Mouse (Mus musculus): ENCODE measurements at regions not wholly inside any gene's neighbourhood (a gene's known extent, or its start where the extent isn't known, plus 50 kb on each side); places are given as distances from the start of the nearest gene placed in this dataset.

DNA sequence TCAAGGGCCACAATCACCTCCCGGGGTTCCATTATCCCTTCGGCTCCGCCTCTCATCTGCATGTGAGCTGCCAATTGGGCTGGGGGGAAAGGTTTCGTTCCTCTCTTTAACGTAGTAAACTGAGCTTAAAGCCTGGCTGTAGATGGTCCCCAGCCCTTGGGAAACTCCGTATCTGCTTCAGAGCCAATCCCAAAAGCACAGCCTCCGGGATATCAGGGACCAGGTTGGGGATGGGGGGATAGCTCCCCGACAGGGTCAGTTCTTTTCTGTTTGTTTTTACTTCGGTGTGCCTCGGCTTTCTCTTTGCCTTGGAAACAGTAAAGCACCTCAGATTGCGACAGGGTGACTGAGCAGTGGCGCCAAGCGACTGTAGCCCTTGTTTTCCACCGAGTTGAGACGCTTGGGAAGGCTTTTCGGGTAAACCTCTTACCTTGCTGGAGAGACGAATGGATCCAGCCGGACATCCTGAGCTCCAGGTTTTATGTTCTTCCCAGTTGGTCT, 64.5 kb downstream of the Tfap2c start:
- peak; percentile 16 for DNase-seq (ENCODE audit: inconsistent ontology term)

DNA sequence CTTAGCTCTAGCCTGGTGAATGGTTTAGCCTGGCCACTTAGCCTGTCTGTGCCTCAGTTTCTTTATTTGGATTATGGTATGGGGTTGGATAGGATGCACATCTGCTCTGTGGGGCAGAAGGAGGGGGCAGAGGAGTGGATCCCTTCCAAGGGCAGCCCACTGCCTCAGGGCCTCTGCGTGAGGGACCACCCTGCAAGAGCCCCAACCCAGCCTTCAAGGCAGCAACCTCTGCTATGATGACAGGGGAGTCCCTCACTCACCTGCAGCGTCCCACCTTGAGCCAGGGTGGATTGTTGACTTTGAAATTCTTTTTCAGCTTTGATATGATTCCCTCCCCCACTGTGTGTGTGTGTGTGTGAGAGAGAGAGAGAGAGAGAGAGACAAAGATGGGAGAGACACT, 65.8 kb downstream of the Tfap2c start:
- DNase-seq (ENCODE audit: inconsistent ontology term), result no peak

DNA sequence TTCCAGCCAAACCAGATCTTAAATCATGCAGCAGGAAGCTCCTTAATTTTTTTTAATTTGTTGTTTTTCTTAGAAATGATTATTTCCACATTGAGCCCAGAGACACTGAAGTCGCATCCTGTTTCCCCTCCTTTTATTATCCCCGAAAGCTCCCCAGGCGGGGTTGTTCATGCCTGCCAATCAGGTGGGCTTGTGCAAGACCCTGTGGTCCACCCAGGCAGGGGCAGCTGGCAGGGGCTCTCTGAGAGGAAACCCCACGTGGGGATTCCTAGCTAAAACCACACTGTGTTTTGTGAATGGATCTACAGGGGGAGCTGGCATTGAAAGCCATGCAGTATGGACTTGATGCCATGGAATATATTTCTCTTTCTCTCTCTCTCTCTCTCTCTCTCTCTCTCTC, 66.2 kb downstream of the Tfap2c start:
- no peak for DNase-seq (ENCODE audit: inconsistent ontology term)

DNA sequence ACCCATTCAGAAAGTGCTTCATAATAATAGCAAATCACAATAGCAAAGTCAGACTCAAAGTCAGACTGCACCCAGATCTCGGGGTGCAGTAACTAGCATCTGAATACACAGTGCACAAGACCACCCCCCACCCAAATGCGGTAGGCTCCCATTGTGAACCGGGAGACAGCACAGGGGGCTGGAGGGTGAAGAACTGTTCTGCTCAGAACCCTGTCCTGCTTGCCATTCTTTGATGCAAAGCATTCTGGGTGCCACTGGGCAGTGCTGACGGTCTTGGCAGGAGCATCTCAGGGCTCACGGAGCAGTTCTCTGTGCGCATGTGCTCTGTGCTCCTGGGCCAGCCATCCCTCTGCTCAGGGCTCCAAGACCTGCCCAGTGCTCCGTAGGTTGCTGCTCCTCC, 69.8 kb downstream of the Tfap2c start:
- DNase-seq (ENCODE audit: inconsistent ontology term), result no peak

DNA sequence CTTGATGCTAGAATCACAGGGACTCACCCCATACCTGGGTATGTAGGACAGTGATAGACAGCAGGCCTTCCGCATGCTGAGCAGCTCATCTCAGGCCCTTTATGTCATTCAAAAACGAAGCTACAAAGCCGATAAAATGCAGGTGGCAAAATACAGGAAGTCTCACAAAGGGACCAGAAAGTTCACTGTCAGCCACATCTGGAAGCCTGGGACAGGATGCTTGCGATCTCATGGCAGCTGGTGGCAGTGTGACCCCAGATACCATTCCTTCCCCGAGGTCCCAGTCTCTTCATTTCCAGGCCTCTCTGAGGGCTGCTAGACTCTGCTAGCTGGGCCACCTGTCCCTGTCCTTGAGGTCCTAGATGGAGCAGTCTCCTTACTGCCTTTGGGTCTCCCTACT, 70.6 kb downstream of the Tfap2c start:
- no peak for DNase-seq (ENCODE audit: inconsistent ontology term)

DNA sequence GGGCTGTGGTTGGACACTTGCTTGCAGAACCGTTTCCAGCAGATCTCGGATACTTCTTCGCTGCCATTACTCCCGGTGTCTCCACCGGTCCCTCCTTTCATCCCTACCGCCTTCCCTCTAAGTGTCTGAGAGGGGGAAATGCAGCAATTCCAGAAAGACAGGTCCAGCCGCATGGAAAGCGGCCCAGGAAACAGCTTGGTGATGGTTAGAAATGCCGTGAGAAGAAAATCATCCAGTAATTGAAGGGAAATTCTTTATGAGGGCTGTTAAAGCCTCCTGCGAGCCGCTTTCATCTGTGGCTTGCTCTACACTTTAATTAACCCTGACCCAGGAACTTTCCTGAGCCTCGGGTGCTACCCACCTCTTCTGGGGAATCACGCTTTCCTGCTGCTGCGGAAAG, 74.3 kb downstream of the Tfap2c start:
- no peak for DNase-seq (ENCODE audit: inconsistent ontology term)

DNA sequence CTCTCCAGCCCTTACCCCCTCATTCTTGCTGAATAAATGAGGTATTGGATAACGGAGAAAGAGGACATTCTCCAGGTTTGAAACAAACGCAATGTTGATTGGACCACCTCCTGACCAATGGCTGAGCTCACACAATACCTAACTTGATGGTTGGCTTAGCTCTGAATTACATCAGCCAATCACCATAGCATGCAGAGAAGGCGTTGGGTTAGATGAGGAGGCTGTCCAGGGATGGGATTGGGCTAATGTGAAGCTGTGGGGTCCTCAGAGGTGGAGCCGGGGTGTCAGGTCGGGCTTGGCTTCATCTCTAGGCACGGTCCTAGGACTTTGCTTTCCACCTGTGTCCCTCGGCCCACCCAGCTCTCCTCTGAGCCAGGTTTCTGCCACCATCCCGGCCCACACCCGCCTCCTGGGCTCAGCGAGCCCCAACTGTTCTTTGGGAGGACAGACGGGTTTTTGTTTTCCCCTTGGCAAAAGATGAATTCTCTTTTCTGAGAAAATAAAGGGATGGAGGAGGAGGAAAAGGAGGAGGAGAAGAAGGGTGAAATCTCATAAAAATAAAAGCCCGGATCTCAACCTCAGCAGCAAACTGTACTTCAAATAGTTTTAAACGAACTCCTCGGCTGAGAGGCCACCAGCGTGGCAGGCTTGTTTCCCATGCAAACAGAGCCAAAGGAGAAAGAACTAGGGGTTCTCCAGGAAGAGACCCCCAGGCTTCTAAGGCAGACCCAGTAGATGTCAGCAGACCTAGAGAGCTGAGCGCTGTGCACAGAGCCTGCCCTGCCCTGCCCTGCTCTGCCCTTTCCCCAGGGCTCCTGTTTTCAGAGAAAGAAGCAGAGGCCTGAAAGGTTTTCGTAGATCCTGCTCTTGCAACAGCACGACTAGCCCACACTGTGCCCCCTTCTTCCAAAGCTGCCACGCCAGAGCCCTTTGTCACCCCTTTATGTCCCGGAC, 78.2 kb downstream of the Tfap2c start:
- no peak for DNase-seq (ENCODE audit: inconsistent ontology term)

DNA sequence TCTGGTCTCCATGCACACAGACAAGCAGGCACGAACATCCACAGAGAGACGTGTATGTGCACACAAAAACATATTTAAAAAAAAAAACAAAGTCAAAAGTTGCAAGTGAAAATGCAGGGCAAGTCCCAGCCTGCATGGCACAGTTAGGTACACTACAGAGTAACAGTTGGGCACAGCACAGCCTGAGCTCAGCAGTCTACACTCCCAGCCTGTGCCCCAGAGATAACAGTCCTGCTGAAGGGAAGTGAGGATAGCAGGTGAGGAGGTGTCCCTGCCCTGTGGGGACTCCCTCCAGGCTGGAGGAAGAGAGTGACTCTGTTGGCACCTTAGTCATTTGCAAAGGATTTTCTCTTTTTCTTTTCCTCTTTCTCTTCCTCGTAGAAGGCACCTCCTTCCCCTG, 80.9 kb downstream of the Tfap2c start:
- no peak for DNase-seq (ENCODE audit: inconsistent ontology term)

DNA sequence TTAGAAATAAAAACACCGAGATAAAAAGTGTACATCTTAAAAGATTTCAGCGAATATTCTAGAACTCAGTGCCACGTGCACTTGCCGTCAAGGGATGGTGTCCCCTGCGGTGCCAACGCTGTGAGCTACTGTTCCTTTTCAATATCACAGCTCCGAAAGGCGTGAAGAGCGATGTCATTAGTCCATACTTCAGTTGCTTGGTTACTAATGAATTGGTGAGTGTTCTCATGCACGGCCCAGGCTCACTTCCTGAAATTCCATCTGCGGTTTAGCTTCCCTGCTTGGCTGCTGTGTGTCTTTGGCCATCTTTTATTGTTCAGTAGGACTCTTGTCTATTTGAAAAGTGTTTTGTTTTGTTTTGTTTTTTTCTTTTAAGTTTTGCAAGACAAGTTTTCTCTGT, 93.2 kb downstream of the Tfap2c start:
- peak; percentile 74 for DNase-seq (ENCODE audit: inconsistent ontology term)

DNA sequence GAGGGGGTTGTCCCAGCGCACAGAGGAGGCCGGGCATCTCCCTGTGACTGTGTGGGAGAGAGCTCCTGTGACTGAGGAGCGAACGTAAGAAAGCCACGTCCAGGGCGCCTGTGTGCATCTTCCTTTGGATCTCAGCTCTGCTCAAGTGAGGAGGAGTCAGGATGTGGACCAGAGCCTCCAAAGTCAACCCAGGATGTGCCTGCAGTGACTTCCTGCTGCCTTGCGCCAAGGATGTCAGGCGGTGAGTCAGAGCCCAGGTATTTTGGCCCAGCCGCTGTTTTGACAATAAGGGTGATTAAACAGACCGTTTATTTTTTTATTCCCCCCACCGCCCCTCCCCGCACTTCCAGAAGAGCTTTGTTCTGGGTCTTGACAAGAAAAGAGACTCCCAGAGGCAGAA, 94.5 kb downstream of the Tfap2c start:
- peak; percentile 92 for DNase-seq (ENCODE audit: inconsistent ontology term)

DNA sequence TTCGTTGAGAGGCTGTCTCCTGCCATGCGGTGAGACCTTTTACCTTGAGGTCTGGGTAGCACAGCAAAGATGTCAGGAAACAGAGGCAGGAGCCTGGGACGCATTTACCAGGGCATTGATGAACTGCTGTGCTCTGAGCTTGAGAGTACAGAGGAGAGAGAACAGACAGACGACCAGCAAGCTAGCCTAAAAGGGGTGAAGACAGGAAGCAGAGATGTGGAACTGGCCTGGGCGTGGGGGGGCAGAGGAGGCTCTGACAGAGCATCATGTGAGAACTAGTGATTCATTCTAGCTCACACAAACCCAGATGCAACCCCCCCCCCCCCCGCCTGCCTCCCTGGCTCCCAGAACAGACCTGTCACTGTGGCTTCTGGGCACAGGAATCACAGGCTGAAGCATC, 95.1 kb downstream of the Tfap2c start:
- DNase-seq (ENCODE audit: inconsistent ontology term), result peak; percentile 86

DNA sequence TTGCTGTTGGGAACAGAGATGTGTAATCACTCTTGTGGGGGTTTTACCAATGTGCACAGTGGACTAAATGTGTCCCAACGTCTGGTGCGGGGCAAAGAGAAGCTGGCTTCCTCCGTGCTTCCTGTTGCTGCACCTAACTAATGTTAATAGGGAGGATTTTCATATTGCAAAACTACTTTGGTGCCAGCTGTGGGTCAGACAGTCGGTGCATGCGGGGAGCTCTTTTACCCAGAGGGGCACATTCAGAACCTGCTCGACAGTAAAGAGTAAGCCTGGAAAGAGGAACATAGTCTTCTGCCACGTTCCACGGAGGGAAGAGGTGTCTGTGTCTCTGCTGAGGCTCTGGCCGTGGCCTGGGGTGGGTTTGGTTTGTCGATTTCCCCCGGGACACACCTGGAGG, 98.7 kb downstream of the Tfap2c start:
- no peak for DNase-seq (ENCODE audit: inconsistent ontology term)

DNA sequence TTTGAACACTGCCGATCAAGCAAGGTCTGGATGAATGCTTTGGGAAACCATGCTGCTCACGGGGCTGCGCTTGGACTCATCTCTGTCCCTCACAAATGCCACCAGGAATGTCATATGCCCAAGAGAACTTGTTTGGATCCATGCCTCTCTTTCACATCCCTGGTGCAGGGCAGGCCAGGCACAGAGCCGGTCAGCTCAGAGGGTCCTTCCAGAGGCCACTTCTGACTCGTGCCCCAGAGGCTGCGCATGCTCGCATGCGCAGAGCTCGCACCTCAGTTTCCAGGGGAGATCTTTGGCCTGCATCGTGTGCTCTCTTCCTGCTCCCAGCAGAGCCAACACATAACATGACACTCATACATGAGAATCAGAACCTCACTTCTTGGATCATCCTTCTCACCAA, 111.1 kb downstream of the Tfap2c start:
- DNase-seq (ENCODE audit: inconsistent ontology term), result no peak

DNA sequence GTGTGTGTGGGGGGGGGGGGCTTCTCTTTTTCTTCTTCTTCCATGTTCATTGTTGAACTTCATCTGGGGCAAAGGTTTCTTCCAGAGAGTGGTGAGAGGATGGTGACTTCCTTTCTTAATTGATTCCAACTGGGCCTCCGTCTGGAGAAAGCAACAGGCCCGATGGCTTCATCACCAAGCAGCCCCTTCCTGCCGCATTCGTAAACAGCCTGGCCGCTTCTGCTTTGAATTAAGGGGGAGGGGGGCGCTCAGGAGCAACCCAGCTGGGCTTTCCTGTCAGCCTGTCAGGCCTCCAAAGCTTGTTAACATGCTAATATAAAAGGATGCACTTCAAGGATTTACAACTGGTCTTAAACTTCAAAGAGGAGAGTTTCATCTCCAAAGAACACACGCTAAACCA, 111.5 kb downstream of the Tfap2c start:
- DNase-seq (ENCODE audit: inconsistent ontology term), result no peak

DNA sequence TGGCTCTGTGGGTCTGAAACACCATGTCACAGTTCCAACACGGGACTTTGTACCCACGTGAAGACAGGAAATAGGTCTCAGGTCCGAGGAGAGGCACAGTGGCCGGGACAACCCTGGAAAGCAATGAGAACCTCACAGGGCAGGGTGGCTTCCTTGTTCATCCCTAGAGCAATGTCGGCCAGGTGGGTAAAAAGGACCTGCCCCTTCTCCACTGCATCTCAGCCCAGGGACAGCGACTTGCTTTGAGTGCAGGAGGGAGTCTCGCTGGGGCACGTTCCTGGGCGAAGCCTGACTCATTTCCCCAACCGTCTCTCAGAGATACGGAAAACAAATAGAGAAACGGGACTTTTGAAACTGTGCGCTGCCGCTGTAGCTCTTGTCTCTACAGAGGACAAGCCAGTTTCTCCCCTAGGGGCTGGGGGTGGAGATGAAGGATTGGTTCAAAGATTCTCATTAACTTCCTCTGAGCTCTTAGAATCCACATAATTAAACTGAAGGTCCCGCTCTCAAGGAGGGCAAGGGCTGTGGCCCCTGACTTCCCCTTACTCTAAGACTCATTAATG, 112.1 kb downstream of the Tfap2c start:
- peak; percentile 20 for DNase-seq (ENCODE audit: inconsistent ontology term)

DNA sequence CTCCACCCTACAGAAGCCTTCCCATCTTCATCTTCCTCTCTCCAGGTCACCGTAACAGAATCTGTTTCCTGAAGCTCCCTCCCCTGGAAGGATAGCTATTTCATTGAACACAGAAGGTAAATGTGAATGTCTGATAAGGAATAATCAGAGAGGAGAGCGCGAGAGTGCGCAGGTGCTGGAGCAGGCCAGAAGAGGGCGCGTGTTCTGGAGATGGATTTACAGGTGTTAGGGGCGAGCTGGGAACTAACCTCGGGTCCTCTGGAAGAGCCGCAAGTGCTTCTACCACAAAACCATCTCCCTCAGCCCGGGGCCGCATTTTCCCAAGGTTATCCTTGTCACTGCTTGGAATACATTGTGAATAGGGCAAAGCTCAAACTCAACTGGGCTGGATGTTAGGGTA, 112.8 kb downstream of the Tfap2c start:
- no peak for DNase-seq (ENCODE audit: inconsistent ontology term)

DNA sequence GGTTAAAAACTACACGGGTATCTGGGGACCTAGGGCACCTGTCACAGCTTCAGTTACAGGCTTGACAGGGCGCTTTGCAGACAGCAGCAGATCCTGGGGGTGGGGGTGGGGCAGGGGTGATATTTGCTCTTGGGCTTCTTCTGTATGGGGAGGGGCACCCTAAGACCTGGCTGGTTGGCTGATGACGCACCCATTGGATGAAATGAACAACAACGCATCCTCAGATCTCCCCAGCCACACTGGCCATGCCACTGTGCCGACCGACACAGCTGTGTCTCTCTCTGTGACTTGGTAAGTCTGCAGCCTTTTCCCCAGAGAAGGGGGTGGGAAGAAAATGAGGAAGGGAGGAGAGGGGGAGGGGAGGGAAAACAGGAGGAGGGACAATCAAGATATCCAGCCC, 114.3 kb downstream of the Tfap2c start:
- DNase-seq (ENCODE audit: inconsistent ontology term), result no peak

DNA sequence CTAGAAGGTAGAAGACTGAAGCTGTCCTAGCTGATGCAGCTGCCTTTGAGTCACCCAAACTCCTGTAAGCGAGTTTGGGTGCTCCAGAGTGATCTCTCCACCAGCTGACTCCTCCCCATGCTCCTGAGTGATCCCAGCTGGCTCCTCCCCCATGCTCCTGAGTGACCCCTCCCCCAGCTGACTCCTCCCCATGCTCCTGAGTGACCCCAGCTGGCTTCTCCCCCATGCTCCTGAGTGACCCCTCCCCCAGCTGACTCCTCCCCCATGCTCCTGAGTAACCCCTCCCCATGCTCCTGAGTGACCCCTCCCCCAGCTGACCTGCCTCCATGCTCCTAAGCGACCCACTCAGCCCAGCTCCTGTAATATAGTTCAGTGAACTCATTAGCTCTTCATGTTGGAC, 123.7 kb downstream of the Tfap2c start:
- no peak for DNase-seq (ENCODE audit: inconsistent ontology term)

DNA sequence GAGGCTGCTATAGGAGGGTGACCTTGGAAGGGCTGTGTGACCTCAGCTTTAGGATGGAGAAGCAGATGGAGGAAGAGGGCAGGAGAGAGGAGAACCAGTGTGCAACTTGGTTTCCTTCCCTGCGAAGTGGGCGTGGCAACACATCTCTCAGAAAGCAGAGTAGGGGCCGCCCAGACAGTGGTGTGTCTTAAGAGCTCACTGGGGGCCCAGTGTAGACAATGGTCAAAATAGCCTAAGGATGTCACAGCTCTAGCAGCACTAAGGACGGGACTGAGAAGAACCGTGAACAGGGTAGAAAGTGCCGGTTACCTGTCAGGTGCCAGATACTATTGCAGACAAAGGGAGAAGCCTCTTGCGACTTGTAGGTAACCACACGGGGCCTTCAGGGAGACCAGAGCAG, 125.2 kb downstream of the Tfap2c start:
- no peak for DNase-seq (ENCODE audit: inconsistent ontology term)

DNA sequence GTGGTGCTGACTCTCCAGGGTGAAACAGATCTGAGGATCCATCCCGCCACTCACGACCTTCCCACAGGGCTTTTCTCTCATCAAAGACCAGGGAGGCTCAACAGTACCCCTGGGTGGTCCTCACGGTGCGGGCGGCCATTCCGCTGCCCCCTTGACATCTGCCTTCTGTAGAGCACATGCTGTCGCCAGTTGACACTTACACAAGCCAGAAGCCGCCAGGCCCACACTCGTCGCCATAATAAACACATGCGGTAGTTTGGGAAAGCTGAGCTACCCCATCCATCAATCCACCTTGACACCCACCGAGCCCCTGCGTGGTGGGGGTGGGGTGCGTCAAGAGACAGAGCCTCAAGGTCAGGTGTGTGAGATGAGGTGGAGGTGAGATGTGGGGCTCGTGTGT, 125.7 kb downstream of the Tfap2c start:
- no peak for DNase-seq (ENCODE audit: inconsistent ontology term)

DNA sequence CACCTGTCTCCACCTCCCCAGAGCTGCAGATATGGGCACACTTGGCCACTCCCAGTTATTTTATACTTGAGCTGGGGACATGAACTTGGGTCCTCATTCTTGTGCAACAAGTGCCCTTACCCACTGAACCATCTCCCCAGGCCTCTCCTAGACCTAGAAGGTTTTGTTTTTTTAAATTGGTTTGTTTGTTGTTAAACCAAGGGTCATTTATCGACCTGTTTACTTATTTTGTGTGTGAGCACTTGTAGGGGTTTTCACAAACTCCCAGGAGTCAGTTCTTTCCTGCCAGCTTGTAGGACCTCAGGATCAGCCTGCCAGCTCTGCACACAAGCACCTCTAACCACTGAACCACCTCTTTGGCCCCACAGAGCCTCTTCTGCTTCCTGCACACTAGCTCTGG, 140.8 kb downstream of the Tfap2c start:
- no peak for DNase-seq (ENCODE audit: inconsistent ontology term)

DNA sequence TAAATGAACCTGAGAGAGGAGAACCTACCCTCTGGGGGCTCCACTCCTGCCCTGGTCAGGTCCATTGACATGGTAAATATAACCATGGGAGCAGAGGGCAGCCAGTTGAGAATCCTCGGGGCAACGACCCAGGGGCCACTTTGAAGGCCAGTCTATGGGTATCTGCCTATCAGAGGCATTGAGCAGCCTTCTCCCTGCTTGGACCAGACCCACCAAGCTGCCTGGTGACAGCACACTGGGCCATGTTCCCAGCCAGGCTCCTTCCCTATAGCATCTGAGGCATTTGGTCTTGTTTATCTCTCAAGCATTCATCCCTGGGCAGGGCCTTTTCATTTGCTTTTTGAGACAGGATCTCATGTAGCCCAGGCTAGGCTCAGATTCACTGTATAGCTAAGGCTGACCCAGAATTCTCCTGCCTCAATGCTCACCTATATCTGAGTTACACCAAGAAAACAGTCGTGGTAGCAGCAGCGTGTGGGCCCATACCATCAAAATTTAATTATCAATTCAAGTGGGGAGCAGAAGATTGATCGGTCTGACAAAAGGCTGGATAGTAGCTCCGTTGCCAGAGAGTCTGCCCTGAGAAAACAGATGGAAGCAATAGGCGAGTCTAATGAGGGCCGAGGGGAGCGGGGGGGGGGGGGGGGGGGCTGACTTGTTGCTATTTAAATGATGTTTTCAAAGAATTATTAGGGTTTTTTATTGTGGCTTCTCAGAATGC, 141.7 kb downstream of the Tfap2c start:
- DNase-seq (ENCODE audit: inconsistent ontology term), result no peak

DNA sequence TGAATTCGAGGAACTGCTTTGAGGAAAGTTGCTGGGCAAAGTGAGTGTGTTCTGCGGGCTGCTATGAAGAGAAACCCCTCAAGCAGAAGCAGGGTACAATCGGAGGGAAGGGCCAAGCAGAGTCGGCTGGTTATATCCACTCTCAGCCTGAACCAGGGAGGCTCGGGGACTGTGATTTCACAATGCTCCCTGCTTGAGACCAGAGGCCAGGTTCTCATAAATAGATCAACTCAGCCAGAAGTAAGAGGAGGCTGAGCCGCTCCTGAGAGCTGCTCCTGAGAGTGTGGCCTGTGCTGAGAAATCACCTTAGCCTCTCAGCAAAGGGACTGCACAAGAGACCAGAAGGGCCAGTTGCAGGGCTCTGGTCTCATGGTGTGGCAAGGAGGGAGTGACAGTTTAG, 149.6 kb downstream of the Tfap2c start:
- DNase-seq (ENCODE audit: inconsistent ontology term), result no peak
